Comparison of ENCODE assay signal across 19 mouse cellular contexts in genomic region chr16:17073000-17073399, GRCm38 (mm10). TPM values are rescaled to one million over a fixed set of nuclear protein-coding genes. Genes with fewer than 3 reads are reported as not detected.
DNase-seq lines count a peak whose midpoint lies in the region; ATAC-seq and TF ChIP-seq lines count a peak whose summit lies in the region.
"Had no signal": no experiment of that assay in that cellular context is flagged by ENCODE, and none has a peak within 500 bp of the region (broad histone marks: within the 10 kb centered on the region; RNA-seq: fewer than 3 reads in every experiment).

No protein-coding gene starts in this region.

- H3K9me3 ChIP-seq in forebrain, postnatal 0 days (ENCODE audit: low read length): no peaks in the 10 kb centered on the region
- H3K9me3 ChIP-seq: embryonic facial prominence, embryonic 13.5 days; heart, embryonic 12.5 days; intestine, embryonic 15.5 days had no signal

- peak; percentile 52 for ATAC-seq in frontal cortex, adult (ENCODE audit: low TSS enrichment)
- no peak for ATAC-seq in forebrain, postnatal 0 days
- ATAC-seq: intestine, embryonic 15.5 days had no signal

- H3K4me2 ChIP-seq in forebrain, postnatal 0 days (ENCODE audit: low read depth): no peak overlapping the region
- H3K4me2 ChIP-seq: embryonic facial prominence, embryonic 13.5 days; heart, embryonic 12.5 days; hindbrain, embryonic 14.5 days; intestine, embryonic 15.5 days had no signal

- DNase-seq in frontal cortex, postnatal 25 days (ENCODE audit: low spot score in 2 of 2): no peak
- DNase-seq in right cerebral cortex, postnatal 25 days: peak; percentile 38
- DNase-seq in right cerebral cortex, postnatal 36 days (ENCODE audit: low spot score in 2 of 2): no peak
- peak; percentile 64 for DNase-seq in forebrain, postnatal 0 days
- no peak for DNase-seq in cerebellum, postnatal 14 days
- DNase-seq: adrenal gland, adult 2 months; adrenal gland, postnatal 25 days; cerebellum, adult 2 months; cerebellum, postnatal 10 days; gastrocnemius, adult 2 months; gastrocnemius, postnatal 25 days had no signal

- H3K27me3 ChIP-seq in forebrain, postnatal 0 days (ENCODE audit: insufficient read depth, low read length): no peaks in the 10 kb centered on the region
- H3K27me3 ChIP-seq: embryonic facial prominence, embryonic 13.5 days; heart, embryonic 12.5 days; intestine, embryonic 15.5 days had no signal

- 89% methylated on average over 7 of the region's 7 CpGs for WGBS in forebrain, postnatal 0 days

- peak overlapping the region; percentile 59; the same call in 1 of the 2 replicates for H3K27ac ChIP-seq in forebrain, postnatal 0 days (ENCODE audit: low read depth, low read length)
- H3K27ac ChIP-seq: embryonic facial prominence, embryonic 13.5 days; gastrocnemius, adult 2 months; hindbrain, embryonic 10.5 days; hindbrain, embryonic 14.5 days; intestine, embryonic 15.5 days had no signal

- peaks cover 16% of the 10 kb centered on the region for H3K36me3 ChIP-seq in forebrain, postnatal 0 days (ENCODE audit: insufficient read depth)
- H3K36me3 ChIP-seq: intestine, embryonic 15.5 days had no signal

- H3K9ac ChIP-seq in forebrain, postnatal 0 days: no peak overlapping the region
- H3K9ac ChIP-seq: embryonic facial prominence, embryonic 13.5 days; heart, embryonic 12.5 days; hindbrain, embryonic 14.5 days; intestine, embryonic 15.5 days had no signal

- TF ChIP-seq CTCF in forebrain, postnatal 0 days (IDR thresholded peaks at IDR 0.05; ENCODE audit: low read depth): no peak

- peaks cover 10% of the 10 kb centered on the region; the same call in 1 of the 2 replicates for H3K4me1 ChIP-seq in forebrain, postnatal 0 days (ENCODE audit: insufficient read depth)
- H3K4me1 ChIP-seq: intestine, embryonic 15.5 days had no signal

- H3K4me3 ChIP-seq in forebrain, postnatal 0 days (ENCODE audit: low read depth, low read length): no peak overlapping the region
- H3K4me3 ChIP-seq: embryonic facial prominence, embryonic 13.5 days; gastrocnemius, adult 2 months; heart, embryonic 12.5 days; hindbrain, embryonic 10.5 days; intestine, embryonic 15.5 days had no signal

RNA-seq across cellular contexts. Expression of gene Ypel1, which starts 3.5 kb away (rescaled TPM):
- 76.7 and 103 TPM in 2 replicates for total RNA-seq in forebrain, postnatal 0 days (2014; rRNA removed)
- 123 and 131 TPM in 2 replicates for polyA plus RNA-seq in forebrain, postnatal 0 days (2015; fragmentation: Nextera tagmentation; extraction: Ambion mirVana)

RNA-seq across cellular contexts. Expression of gene Ppil2, which starts 38.1 kb away (rescaled TPM):
- total RNA-seq in forebrain, postnatal 0 days (2014; rRNA removed): 100 and 104 TPM in 2 replicates
- 99.3 and 111 TPM in 2 replicates for polyA plus RNA-seq in forebrain, postnatal 0 days (2015; fragmentation: Nextera tagmentation; extraction: Ambion mirVana)

RNA-seq across cellular contexts. Expression of gene 2610318N02Rik, which starts 52.0 kb away (rescaled TPM):
- 3.8 and 5.4 TPM in 2 replicates for total RNA-seq in forebrain, postnatal 0 days (2014; rRNA removed)
- 10.1 and 10.6 TPM in 2 replicates for polyA plus RNA-seq in forebrain, postnatal 0 days (2015; fragmentation: Nextera tagmentation; extraction: Ambion mirVana)
- total RNA-seq: gastrocnemius, adult 2 months; gastrocnemius, postnatal 25 days; heart, adult 8-10 months; heart, postnatal 25 days had no signal

RNA-seq across cellular contexts. Expression of gene Sdf2l1, which starts 59.2 kb away (rescaled TPM):
- 13.5 and 19.2 TPM in 2 replicates for total RNA-seq in forebrain, postnatal 0 days (2014; rRNA removed)
- polyA plus RNA-seq in forebrain, postnatal 0 days (2015; fragmentation: Nextera tagmentation; extraction: Ambion mirVana): 16.2 and 19.9 TPM in 2 replicates

Comparison
In these comparisons a context has a peak if more than half of its experiments do, and no peak if none do; other contexts are left out.
1. DNase-seq: peak in right cerebral cortex, postnatal 25 days (single experiment) and forebrain, postnatal 0 days (single experiment); none in frontal cortex, postnatal 25 days (0 of 2), right cerebral cortex, postnatal 36 days (0 of 2) and cerebellum, postnatal 14 days (0 of 2).